Mouse (Mus musculus) retina, adult 2 months (tissue): ENCODE measurements around the gene Erf.

Experiments
- DNase-seq: peaks from one replicate; pipeline ENCODE4 v3.0.0-alpha.2; 2012; ENCODE audit warnings: low read depth, low spot score

Erf gene

DNA sequence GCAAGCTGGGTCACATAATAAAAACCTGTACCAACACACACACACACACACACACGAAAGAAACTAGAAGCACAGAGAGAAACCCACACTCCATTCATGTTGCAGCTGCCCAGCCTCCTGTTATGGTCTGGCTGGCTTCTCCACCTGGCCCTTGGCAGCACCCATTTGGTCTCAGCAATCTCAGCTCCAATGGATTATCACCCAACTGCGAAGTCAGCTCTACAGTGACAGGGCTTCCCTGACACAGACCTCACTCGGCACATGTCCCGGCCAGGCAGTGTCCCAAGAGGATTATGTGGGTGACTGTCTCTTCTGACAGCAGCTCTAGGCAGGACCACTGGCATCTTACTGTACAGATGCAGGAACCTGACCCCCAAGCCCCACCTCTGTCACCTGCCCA is 40.1 kb downstream of the Erf start:
- no peak for DNase-seq

DNA sequence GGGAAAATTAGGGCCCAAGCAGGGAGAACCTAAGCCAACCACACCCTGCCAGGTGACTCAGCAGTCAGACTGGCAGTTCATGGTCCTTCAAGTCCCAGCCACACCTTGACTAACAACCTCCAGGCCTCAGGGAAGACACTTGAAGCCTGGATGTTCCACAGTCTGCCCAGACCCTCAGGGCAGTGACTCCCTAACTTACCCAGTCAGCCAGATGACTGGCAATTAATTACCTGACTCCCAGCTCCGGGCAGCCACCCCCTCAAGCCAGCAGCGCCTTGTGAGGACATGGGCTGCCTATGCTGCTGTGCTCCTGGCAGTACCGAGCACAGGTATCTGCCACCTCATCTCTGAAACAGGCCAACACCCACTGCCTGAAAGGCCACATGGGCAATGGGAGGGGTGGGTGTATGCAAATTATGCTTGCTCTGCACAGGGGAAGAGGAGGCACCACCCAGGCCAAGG is 41.4 kb downstream of the Erf start:
- DNase-seq = no peak

DNA sequence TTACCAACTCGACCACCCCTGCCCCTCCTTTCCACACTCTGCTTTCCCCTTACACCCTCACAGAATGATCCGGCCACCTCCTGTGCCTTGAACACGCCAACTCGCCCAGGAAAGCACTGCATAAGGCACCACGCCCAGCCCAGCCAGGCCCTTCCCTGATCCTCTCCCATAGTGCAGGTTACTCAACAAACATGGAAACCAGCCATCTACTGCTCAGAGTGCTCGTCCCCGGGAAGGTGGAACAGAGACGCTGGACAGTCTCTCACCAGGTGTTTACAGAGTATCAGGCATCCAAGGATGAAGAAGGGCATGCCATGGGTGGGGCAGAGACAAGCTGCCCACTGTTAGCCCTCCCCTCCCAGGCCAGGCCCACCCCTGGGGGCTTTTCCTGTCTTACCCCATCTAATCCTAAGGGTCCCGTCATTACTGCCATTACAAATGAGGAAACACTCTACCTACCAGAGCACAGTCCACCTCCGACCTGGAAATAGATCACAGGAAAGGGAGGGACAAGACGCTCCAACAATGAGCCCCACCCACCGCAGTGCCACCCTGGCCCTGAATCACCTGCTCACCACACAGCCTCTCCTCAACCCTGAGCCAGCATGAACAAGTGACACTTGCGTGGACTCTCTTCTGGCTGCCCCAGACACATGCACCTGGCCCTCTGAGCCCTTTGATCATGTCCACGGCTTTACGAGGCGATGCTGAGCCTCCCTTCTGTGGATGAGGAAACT is 44.3 kb downstream of the Erf start:
- no peak for DNase-seq

- DNase-seq = no peak
Measured at GRCm38 (mm10) chr7:25205355-25206093, 45.0 kb downstream of the Erf start.

DNA sequence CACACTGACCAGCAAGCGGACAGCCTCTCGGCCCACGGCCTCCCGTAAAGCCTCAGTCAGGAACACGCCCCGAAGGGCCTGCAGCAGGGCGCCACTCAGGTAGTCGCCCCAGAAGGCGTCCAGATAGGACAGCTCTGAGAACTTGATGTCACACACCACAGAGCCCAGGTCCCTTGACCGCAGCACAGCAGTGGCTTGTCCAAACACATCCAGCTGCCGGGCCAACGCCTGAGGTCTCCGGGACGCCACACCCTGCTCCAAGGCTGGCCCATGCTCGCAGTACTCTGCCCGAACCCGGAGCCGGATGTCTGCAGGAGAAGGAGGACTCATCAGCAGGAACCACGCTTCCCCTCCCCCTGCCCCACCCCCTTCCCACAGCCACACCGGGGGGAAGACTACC is 46.9 kb downstream of the Erf start:
- no peak for DNase-seq

DNA sequence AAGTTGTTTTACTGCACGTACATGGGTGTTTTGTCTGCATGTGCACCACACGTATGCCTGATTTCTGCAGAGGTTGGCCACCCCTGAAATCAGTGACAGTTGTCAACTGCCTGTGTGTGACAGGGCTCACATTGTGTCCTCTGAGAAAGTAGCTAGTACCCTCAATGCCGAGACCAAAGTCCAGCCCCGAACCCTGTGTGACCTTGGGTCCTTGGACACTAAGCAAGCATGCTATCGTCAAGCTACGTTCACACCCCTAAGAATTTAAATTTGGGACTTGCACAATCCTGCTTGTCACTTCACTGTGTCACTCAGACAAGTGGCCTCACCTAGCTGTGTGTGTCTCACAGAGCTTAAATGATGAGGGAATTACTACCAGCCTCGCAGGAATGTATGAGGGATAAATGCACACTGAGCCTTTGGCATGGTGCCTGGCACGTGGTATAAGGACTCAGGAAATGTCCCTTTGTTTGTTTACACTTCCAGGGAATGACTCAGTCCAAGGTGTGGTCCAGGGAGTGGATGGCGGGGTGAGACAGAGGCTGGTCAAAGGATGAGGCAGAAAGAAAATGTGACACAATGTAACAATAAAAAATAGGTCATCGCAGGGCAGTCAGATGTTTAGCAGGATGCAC is 53.1 kb downstream of the Erf start:
- DNase-seq = no peak

DNA sequence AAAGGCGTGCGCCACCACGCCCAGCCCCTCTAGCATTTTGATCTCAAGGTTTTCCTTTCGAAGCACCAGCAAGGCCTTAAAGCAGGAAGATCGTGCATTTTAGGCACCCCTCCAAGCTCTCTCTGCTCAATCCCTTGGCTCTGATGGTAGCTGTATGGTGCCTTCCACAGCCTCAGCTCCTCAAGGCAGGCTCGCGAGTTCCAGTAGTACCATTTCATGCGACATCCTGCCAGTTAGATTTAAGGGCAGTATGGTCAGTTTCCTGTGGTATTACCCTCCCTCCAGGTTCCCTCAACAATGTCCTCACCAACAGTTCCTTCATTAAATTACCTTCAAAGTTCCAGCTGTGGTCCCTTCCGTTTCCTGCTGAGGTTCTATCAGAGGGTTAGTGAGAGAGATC is 54.5 kb downstream of the Erf start:
- no peak for DNase-seq

DNA sequence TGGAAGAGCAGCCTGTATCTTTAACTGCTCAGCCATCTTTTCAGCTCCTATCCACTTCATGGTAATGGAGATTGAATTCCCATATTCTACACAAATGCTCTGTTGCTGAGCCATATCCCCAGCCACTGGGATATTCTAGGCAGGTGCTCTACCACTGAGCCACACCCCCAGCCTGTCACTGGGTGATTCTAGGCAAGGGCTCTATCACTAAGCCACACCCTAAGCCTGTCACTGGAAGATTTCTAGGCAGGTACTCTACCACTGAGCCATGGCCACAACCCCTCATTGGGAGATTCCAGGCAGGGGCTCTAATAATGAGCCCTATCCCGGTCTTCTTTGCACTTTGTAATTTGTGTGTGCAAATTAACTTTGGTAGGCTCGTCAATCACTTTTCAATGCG is 55.4 kb downstream of the Erf start:
- no peak for DNase-seq
